Mouse (Mus musculus): ENCODE measurements around the gene Ciart. TPM values are rescaled to one million over a fixed set of nuclear protein-coding genes. Genes with fewer than 3 reads are reported as not detected.
"Not testable (repeated sequence)": the region's sequence is repeated elsewhere in the genome, so short reads cannot be mapped to it uniquely, and the experiment has no call there.

Ciart gene
- total RNA-seq, 2 experiments from 2014 or later, result 10.1 to 10.9 TPM

DNA sequence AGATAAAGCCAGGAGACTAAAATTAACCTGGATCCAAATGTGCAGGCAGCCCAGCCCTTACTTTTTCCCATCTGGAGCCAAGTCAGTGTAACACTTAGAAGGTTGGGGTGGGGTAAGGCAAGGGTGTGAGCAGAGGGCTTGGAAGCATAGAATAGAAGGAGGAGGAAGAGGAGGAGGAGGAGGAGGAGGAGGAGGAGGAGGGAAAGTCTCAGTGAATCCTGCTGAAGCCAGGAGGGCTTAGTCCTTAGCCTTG lies 20.2 kb upstream of the Ciart start:
- no peak for DNase-seq (ENCODE audit: low spot score in 2 of 2)

DNA sequence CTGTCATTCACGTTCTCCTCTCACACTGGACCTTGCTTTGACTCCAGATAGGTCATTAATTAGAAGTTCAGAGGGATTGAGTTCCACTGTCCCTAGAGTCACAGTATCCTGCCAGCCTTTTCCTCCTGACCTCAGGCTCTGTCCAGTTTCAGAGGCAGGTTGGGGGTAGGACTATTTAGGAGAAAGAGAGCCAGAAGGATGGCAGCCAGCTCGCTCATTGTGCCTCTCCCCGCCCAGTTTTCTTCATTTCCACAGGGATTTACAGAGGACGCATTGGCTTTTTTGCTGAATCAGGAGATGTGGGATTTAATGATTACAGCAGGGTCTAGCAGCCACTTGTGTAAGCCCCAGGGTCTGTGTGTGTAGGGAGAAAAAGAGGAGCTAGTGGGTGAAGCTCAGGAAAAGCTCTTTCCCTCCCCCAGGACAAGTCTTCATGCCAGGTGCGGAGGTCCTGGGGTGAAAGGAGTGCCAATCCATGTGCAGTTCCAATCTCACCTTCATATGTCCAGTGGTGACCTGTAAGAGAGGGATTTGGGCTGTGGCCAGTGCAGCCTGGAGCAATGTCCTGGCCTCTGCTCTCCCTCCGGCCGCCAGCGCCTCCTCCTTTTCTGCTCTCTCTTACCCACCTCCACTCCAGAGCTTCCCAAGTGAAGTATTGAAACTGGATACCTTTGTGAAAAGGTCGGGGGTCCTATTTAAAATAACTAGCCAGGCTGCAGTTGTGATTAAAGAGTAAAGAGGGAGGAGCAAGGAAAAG lies 19.7 kb upstream of the Ciart start:
- DNase-seq (ENCODE audit: low spot score in 2 of 2), result no peak

DNA sequence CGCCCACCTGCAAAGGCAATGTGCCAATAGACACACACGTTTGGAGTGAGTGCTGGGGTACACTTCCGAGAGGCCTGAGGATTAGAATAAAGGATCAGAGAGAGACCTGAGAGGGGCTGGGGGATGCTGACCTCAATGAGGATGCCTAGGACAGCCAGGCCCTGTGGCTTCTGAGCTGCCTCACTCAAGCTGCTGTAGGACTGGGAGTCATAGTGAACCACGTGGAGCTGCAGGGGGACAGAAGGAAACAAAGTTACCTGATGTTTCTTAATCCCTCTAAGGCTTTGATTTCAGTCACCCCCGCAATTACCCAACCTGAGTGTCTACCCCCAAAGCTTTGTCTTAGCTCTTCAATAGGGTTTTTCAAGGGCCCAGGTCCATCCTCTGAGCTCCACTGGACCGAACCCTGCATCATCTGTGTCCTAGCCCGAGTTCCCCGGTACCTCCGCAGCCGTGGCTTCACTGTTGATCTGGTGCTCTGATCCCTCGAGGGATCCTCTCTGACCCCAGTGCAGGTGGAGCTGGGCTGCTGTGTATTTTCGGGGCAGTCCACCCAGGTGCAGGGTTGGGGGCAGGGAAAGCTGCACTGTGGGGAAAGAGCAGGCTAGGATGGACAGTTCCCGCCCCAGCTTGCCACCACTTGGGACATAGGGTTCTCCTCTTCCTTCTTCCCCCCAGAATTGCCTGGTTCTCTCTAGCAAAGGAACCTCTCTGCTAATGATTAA lies 17.9 kb upstream of the Ciart start:
- DNase-seq (ENCODE audit: low spot score in 2 of 2), result no peak

DNA sequence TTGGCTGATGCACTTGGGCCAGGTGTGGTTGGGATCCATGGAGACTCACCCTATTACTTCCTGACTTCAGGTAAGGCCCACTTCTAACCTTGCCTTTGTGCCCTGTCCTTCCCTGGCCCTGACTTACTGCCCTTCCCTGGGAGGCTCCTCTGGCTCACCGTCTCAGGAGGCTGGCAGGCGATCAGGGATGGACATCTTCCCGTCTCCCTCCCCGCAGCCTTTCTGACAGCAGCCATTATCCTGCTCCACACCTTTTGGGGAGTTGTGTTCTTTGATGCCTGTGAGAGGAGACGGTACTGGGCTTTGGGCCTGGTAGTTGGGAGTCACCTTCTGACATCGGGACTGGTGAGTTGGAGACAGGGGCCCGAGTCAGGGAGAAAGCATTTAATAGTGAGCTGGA lies 13.4 kb upstream of the Ciart start:
- not testable (repeated sequence) for DNase-seq (ENCODE audit: low spot score in 2 of 2)

DNA sequence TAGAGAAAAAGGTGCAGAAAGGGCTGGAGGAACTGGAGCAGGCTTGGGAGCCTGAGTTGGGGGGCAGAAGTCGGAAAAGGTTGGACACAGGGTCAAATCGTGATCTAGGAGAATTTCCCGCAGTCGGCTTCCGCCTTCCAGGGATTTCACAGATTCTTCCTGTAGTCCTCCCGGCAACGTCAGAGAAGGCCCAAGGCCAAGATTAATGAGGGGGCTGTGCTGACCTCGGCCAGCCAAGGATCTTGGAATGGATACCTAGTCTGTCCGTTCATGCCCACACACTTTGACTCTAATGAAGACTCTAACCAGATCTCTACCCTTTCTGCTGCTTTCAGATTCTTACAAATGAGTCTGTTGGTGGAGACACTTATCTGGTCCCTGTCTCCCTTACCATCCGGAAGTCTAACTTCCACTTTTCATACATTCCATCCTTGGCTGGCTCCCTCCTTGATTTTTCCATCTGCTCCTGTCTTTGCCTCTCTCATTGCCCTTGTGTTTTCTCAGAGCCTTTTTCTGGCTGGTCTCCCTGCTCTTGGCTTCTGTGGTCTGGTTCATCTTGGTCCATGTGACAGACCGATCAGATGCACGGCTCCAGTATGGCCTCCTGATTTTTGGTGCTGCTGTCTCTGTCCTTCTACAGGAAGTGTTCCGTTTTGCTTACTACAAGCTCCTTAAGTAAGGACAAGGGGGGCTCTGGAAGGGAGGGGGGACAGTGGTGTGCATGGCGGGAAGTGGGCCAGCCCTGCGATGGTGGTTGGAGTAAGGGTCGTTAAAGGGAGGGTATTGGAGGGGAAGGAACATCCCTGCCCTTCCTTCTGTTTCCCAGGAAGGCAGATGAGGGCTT lies 12.5 kb upstream of the Ciart start:
- peak; percentile 46 to 58 for DNase-seq (ENCODE audit: low spot score in 2 of 2)

DNA sequence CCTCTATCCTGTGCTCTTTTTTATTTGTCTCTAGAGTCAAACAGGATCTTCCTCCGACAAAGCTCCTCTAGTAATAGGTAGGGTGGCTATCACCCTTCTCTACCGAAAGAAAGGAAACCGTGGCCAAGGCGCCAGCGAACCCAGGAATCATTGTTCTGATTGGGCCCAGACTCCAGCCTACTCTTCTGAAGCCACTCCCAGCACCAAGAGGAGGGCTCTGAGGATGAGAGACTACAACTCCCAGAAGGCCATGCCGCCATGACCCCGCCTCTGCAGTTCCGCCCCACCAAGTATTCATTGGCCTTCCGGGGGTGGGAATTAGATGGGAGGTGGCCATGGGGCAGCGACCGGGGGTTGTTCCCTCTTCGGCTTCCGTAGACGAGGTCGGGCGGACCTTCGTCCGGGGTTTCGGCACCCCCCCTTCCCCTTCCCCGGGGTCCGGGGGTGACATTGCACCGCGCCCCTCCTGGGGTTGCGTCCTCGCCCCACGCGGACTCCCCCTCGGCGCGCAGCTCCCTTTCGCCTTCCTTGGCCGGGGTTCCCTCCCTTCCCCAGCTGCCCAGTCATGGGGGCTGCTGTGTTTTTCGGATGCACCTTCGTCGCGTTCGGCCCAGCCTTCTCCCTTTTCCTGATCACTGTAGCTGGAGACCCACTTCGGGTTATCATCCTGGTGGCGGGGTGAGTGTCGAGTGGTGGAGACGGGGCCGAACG lies 11.7 kb upstream of the Ciart start, which contains the start of gene Aph1a:
TSS of gene Aph1a (plus strand) at position 364 of the 711 bp plus-strand sequence.
- peak; percentile 91 to 97 for DNase-seq (ENCODE audit: low spot score in 2 of 2)

DNA sequence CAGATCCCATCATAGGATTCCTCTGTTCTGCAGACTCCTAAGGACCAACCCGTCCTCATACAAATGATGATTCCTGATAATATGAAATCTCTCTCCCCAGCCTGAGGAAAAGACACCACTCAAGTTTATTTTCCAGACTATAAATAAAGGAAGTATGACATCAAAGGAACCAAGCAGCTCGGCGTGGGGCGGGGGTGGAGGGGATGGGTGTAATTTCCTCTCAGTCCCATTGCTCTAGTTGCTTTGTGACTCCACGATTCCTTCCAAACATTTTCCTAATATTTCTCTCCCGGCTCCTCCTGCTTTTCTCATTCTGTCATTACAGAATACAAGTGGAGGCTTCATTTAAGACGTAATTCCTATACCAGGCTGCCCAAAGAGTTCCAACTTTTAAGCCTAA lies 11.1 kb upstream of the Ciart start:
- DNase-seq (ENCODE audit: low spot score in 2 of 2), result no peak

DNA sequence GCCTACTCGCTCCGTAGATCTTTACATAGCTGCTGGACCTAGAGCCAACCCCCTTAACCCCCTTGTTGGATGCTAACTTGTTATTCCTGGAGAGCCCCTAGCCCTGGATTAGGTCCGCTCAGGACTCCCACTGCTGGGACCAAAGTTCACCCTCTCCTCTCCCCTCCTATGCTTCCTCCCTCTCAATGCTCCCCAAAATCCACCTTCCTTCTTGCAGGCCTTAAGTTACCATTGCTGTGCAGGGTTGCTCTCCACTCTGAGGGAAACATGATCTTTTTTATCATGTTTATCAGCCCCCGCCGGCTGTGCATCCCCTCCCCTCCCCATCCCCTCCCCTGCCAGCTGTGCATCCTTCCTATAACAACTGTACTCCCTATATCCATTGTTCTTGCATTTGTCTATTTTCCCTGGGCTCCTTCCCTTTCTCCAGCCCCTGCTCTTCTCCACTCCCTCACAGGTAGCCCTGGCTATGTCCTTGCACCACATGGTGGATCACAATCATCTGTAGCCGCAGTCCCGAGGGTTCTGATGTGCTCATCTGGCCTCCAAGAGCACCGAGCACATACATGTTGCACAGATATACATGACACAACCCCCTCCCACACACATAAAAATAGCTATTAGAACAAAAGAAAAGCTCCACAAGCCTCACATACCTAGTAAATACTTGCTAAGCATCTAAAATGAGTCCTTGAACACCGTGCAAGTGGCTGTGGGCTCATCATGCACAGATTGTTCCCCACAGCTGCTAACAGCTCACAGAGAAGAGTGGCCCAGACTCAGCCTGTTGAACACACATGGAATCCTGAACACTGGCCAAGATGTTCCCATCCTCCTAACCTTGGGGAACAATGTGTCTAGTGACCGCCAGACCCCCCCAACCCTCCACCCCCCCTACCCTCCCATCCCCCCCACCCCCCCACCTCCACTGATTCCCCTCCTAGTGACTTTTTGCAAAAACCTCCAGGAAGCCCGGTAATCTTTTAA lies 10.3 kb upstream of the Ciart start:
- DNase-seq (ENCODE audit: low spot score in 2 of 2), result no peak

DNA sequence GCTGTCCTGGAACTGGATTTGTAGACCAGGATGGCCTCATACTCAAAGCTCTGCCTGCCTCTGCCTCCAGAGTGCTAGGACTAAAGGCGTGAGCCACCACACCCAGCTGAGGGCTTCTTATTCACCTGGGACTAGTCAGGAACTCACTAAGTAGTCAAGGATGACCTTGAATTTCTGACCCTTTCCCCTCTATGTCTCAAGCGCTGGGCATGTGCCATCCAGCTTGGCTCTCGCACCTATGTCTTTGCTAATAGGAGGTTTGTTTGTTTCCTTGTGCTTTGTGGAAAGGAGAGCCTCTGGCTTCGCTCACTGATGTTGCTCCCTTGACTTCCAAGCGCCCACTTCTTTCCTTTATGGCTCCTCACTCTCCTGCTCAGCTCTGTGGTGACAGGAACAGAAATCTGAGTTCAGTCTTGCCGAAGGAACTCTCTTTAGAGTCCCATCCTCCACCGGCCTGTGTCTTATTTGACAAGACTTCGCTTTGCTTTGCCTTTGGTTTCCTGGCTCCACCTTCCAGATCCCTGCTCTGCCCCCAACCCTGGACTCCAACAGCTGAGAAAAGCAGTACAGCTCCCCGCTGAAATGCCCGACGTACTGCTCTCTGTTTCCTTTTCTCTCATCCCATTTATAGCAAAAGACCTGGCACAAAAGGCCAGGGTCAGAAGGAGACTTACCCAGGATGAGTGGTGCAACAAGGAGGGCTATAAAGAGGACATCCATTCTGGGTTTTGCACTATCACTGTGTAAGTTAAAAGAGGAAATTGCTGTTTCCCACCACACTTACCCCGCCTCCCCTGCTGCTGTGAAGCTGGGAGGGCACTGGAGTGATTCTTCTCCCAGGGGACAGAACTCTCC lies 9.4 kb upstream of the Ciart start, which contains the start of gene BC028528:
TSS of gene BC028528 (minus strand) at position 795 of the 855 bp plus-strand sequence.
- no peak for DNase-seq (ENCODE audit: low spot score in 2 of 2)

DNA sequence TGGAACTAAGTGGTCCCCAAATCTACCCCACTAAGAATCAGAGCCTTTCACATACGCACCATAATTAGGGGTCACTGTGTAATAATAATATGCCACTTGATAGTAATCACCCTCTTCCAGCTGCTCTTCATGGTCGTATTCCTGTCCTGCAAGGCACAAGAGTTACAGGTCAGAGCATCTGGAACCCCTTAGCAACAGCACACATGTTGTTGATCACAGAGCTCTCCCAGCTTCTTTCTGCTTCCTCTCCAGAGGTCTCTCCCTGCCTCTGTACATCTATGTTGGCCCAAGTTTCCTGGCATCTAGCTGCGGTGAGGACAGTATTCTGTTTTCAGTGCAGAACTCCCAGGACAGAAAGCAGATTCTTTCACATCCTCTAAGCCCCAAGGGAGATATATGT lies 7.6 kb upstream of the Ciart start:
- DNase-seq (ENCODE audit: low spot score in 2 of 2), result no peak

DNA sequence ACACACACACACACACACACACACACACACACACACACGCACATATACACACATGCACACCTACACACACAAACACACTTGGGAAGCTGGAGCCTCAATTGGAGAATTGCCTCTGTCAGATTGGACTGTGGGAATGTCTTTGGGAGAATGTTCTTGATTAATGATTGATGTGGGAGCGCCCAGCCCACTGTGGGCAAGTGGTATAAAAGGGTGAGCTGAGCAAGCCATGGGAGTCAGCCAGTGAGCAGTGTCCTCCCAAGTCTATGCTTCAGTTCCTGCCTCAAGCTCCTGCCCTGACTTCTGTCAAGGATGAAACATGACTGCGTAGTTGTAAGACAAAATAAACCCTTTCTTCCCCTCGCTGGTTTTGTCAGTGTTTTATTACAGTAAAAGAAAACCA lies 5.5 kb upstream of the Ciart start:
- no peak for DNase-seq (ENCODE audit: low spot score in 2 of 2)

DNA sequence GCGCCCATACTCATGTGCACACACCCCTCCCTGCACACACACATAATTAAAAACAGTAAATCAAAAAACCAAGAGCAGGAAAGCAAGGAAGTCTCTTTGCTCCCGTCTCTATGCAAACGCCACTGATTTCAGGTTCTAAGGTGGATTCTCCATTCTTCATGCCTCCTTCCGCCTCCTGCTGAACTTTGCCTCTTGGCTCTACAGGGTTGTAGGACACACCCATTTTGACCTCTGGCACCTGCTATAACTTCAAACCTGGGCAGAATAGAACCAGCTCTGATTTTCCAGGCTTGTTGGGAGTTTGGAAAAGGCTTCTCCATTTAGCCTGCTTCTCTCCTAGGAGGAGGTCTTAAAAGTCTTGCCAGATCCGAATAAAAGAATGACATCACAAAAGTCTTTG lies 2.3 kb upstream of the Ciart start:
- no peak for DNase-seq (ENCODE audit: low spot score in 2 of 2)

DNA sequence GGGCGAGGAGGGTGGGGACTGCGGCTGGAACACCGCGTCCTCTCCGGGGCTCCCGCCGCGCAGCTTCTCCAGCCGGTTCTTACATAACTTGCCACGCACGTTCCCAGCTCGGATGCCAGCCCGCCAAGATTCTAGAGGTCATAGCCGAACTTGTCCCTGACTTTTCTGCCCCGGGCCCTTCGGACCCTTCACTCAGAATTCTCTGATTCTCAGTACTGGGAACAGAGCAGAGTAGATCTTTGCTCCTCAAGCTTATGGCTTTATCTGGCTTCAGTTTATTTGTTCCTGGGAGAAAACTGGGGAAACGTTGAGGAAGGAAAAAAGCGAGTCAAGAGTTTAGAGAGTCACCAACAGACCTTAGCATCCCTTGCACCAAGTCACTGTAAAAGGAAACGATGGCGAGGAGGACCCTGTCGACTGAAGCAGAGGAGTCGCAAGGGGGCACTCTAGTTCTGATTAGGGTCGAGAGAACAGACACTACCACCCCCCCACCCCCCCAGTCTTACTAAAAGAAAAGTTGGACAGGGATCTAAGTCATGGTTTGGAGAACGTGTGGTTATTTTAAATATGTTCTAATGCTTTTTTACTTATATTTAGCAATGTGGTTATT lies 870 bp upstream of the Ciart start:
- DNase-seq (ENCODE audit: low spot score in 2 of 2), result peak; percentile 55 to 82

DNA sequence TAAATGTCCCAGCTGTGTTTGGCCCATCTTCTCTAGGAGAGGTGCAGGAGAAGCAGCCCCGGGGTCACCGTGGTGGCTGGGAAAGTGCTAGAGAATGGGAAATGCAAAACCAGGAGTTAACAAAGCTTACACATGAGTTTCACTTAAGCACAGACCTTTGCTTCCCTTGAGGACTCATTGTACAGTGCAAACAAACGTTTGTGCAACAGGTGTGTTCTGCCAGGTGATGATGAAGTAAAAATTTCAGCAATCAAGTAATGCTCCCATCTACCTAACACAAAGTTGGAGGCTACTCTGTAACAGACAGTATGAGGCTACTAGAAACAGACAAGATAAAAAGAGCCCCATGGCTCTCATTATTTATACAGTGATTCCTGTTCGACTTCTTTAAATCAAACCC lies 3.0 kb downstream of the Ciart start:
- DNase-seq (ENCODE audit: low spot score in 2 of 2), result no peak

DNA sequence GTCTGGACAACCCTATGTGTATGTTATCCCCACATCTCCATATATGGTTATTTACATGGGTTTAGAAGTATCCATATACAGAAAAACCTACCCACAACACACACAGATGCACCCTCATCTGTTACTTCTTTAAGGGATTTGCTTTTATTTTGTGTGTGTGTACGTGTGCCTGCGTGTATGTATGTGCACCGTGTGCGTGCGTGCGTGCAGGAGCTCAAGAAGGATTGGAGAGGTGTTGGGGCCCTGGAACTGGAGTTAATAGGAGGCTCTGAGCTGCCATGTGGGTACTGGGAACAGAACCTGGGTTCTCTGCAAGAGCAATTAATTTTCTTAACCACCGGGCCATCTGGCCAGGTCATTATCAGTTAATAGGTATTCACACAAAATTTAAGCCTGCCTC lies 10.0 kb downstream of the Ciart start:
- no peak for DNase-seq (ENCODE audit: low spot score in 2 of 2)

DNA sequence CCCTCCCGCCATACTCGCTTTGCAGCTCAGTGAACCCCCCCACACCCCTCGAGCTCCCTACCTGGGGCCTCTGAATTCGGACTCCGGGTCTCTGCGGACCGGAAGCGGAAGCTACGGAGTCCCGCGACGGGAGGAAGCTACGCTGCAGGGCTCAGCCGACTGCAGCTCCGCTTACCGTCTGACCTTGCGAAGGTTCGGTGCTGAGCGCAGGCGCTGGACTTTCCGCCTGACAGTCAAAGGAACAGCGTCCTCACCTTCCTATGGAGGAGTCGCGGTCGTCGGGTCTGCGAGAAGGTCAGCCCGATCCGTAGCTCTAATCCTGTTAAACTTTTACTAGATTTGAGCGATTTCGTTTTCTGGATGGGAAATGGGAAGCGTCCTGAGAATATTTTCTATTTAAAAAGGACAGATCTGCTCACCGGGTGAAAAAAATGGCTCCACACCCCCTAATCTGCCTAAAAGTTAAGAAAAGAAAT lies 10.6 kb downstream of the Ciart start, which contains the start of gene Mrps21:
TSS of gene Mrps21 (minus strand) at position 128 of the 476 bp plus-strand sequence.
- DNase-seq (ENCODE audit: low spot score in 2 of 2), result peak; percentile 78 to 83

DNA sequence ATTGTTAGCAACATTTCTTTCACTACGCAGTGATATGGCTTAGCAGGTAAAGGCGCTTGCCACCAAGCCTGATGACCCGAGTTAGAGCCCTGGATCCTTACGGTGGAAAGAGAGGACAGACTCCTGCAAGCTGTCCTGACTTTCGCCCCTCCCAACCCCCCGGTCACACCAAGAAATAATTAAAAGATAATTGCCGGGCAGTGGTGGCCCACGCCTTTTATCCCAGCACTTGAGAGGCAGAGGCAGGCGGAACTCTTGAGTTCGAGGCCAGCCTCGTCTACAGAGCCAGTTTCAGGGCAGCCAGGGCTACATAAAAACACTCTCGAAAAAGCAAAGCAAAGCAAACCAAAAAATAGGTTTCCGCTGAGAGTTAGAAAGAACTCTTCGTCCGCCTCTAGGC lies 11.1 kb downstream of the Ciart start:
- no peak for DNase-seq (ENCODE audit: low spot score in 2 of 2)

DNA sequence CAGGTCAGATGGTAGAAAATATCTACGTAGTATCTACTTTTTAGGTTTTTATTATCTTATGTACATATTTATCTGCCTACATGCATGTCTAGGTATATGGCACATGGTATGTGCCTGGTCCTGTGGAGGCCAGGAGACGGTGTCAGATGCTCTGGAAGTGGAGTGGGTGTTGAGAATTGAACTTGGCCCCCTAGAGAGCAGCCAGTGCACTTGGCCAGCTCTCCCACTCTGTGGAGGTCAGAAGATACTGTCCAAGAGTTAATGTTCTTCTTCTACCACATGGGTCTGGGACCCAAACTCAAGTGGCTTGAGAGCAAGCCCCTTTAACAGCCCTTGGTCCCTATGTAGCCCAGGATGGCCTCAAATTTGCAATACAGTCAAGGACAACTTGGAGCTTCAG lies 14.6 kb downstream of the Ciart start:
- DNase-seq (ENCODE audit: low spot score in 2 of 2), result no peak
